Mouse (Mus musculus) mouse embryonic stem cell (cell line): Measurements from ENCODE around the gene Usp51.
"Not testable (repeated sequence)": the region's sequence is repeated elsewhere in the genome, so short reads cannot be mapped to it uniquely, and the experiment has no call there.

Experiments used
- in situ Hi-C, 2 experiments: fragments of 300-500 bp; cut with MboI; formaldehyde crosslinking; loops; 1 replicate in 1 of 2; 3 replicates in 1 of 2; pipeline ENCODE4 v1.14.3; 2019 to 2020; ENCODE audit warnings: low sequenced_read_pairs in 2 of 2, low pct_unique_long_range_greater_than_20kb in 1 of 2, mixed read lengths in 1 of 2; ENCODE audit not compliant: unreplicated experiment in 1 of 2

Usp51 gene

GRCm38 (mm10) chrX:153006387-153006841 is at the start of gene Usp51:
Gene Usp51, plus strand, starts transcription at chrX:153006469.
- in situ Hi-C loops = no loop called here

DNA sequence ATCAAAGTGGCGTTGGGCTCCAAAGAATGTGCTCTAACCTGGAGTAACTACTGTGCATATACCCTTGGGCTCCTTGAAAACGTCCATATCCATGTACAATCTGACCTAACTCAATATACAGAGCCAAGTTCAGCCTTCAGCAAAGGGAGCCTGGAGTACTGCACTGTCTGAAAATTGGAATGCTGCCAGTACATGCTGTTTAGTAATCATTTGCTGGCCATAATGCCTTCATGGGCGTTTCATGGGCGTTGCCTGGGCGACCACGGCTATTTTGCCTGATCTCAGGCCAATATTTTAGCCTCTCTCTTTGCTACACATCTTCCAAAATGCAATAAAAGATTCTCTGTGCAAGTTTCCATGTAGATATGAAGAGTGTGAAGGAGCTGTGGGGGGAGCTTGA is 36.7 kb upstream of the Usp51 start:
- in situ Hi-C loops = no loop called here

DNA sequence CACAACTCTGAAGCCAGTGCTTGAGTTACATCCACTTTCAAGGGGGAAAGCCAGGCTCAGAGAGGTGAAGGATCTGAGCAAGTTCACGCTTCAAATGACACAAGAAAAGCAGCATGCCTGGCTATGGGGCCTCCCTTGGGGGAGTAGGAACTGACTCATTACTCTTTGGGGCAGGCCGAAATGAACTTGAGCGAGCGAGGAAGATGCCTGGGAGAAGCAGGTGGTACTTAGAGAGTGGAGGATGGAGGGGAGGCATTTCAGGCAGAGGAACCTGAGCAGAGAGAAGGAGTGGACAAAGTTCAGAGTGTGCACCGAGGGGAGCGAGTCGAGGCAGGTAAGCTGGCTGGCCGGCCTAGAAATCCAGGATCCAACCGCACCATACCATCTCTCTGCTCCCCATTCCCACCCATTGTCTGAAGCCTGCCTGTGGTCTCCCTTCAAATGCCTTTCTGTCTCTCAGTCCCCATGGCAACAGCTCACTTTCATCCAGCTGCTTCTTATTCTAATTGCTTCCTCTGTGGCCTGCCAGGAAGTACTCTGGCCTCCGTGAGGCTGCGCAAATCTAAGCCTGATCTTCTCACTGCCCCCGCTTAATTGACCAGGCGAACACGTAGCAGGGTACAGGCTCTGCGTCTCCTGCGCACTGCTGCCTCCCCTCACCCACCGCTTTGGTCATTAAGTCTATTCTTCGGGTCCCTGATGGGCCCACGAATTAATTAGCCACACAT is 32.6 kb upstream of the Usp51 start:
- in situ Hi-C loops = not testable (repeated sequence)

GRCm38 (mm10) chrX:152974204-152974661 is 32.0 kb upstream of the Usp51 start:
- in situ Hi-C loops = no loop called here

- in situ Hi-C loops = no loop called here
Measured at GRCm38 (mm10) chrX:152976538-152976937, 29.7 kb upstream of the Usp51 start.

GRCm38 (mm10) chrX:152985009-152985408 is 21.3 kb upstream of the Usp51 start:
- in situ Hi-C loops = no loop called here

GRCm38 (mm10) chrX:152989852-152990251 is 16.4 kb upstream of the Usp51 start:
- in situ Hi-C loops = not testable (repeated sequence)

GRCm38 (mm10) chrX:152996105-152996504 is 10.2 kb upstream of the Usp51 start:
- in situ Hi-C loops = not testable (repeated sequence)

GRCm38 (mm10) chrX:153007021-153007684 is 884 bp downstream of the Usp51 start:
- in situ Hi-C loops = no loop called here

GRCm38 (mm10) chrX:153007685-153008047 is 1.4 kb downstream of the Usp51 start:
- in situ Hi-C loops = no loop called here

GRCm38 (mm10) chrX:153025255-153025654 is 19.0 kb downstream of the Usp51 start:
- in situ Hi-C loops = not testable (repeated sequence)

DNA sequence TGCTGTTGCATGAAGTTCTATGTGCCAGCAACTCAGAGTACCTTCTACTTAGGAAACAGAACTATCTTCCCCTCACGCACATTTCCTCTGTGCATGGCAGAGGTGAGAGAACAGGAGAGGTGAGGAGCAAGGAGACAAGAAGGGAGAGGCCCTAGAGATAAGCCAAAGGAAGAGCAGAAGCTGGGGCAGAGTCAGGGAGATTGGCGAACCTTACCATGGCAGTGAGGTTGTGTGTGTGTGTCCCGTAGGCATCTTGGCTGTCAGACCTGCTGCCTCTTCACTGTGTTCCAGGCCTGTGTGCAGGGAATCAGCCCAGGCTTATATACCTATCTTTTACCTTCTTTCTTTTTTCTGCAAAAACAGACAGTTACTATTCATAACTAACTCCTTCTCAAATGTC is 19.4 kb downstream of the Usp51 start:
- in situ Hi-C loops = not testable (repeated sequence)

GRCm38 (mm10) chrX:153031547-153031946 is 25.3 kb downstream of the Usp51 start:
- in situ Hi-C loops = not testable (repeated sequence)

DNA sequence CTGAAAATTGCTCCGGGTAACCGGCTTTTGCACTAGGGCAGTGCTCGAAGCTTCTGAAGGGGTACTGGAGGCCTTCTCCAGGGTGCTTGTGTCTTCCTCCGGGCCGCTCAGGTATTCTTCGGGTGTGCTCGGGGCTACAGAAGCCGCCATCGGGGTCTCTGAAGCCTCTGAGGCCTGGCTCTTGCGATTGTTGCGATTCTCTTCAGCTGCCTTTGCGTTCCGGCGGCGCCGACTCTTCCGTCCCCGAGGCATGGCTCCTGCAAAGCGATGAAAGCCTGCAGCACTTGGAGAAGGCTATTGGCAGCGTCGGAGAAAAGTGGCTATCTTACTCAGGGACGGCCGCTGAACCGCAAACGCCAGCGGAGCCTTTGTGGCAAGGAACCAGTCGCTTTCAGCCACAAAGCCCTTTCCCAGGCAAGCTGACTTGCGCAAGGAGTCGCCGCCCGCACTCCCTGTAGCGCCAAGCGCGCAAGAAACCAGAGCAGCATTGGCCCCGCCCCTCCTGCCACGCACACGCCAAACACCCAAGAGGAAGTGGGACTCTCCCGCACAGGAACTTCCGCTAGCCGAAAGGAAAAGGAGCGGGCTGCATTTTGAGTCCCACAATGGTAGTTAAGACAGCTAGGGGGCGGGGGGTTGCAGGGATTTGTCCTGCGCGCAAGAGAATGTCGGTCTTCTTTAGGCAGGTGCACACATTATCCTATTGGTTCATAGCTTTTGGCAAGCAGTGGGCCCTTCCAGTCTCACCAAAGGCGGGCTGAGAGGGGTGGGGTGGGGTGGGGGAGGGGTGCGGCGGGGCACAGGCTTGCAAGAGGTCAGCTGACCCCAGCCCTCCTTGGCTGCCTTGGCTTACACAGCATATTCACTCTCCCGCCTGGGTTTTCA is 31.1 kb downstream of the Usp51 start, which contains the start of gene Mageh1:
TSS of gene Mageh1 (minus strand) at position 489 of the 885 bp plus-strand sequence.
- in situ Hi-C loops = no loop called here

DNA sequence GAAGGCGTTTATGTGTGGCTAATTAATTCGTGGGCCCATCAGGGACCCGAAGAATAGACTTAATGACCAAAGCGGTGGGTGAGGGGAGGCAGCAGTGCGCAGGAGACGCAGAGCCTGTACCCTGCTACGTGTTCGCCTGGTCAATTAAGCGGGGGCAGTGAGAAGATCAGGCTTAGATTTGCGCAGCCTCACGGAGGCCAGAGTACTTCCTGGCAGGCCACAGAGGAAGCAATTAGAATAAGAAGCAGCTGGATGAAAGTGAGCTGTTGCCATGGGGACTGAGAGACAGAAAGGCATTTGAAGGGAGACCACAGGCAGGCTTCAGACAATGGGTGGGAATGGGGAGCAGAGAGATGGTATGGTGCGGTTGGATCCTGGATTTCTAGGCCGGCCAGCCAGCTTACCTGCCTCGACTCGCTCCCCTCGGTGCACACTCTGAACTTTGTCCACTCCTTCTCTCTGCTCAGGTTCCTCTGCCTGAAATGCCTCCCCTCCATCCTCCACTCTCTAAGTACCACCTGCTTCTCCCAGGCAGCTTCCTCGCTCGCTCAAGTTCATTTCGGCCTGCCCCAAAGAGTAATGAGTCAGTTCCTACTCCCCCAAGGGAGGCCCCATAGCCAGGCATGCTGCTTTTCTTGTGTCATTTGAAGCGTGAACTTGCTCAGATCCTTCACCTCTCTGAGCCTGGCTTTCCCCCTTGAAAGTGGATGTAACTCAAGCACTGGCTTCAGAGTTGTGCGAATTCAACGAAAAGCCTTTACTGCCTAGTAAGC is 31.9 kb downstream of the Usp51 start:
- in situ Hi-C loops = not testable (repeated sequence)
